Mouse (Mus musculus) midbrain, postnatal 0 days (tissue): ENCODE results near the gene Slpi. TPM values are rescaled to one million over a fixed set of nuclear protein-coding genes. Genes with fewer than 3 reads are reported as not detected.
"Not testable (repeated sequence)": the region's sequence is repeated elsewhere in the genome, so short reads cannot be mapped to it uniquely, and the experiment has no call there.

Source experiments
- ATAC-seq: fragments of 200-750 bp; cut with Nextera tagmentation; 2 replicates; pipeline ENCODE4 v1.8.0; 2017; ENCODE audit warnings: moderate number of reproducible peaks, mild to moderate bottlenecking, moderate TSS enrichment, moderate library complexity; ENCODE audit not compliant: low FRiP score
- DNase-seq: peaks from one replicate; pipeline ENCODE4 v3.0.0-alpha.2; 2015; ENCODE audit warnings: low spot score
- H3K27ac ChIP-seq: fragments of 300-500 bp; sonication (generic); 2 replicates; pipeline ENCODE4 v1.5.1; 2014; ENCODE audit warnings: low read depth, mild to moderate bottlenecking, low read length, mixed read lengths
- H3K27me3 ChIP-seq: fragments of 300-500 bp; sonication (generic); 2 replicates; pipeline ENCODE4 v1.6.1; 2014; ENCODE audit warnings: low read length, control low read depth, mixed read lengths; ENCODE audit not compliant: insufficient read depth
- H3K36me3 ChIP-seq: fragments of 300-500 bp; sonication (generic); 2 replicates; pipeline ENCODE4 v1.6.1; 2014; ENCODE audit warnings: low read length, control low read depth, mixed read lengths; ENCODE audit not compliant: insufficient read depth
- H3K4me1 ChIP-seq: fragments of 300-500 bp; sonication (generic); 2 replicates; pipeline ENCODE4 v1.6.1; 2014; ENCODE audit warnings: mild to moderate bottlenecking, control low read depth, antibody characterized with exemption, low read length, mixed read lengths; ENCODE audit not compliant: insufficient read depth
- H3K4me2 ChIP-seq: fragments of 300-500 bp; sonication (generic); 2 replicates; pipeline ENCODE4 v1.6.1; 2014; ENCODE audit warnings: low read depth, mild to moderate bottlenecking, low read length, mixed read lengths; ENCODE audit not compliant: poor library complexity, severe bottlenecking
- H3K4me3 ChIP-seq: fragments of 300-500 bp; sonication (generic); 2 replicates; pipeline ENCODE4 v1.5.1; 2014; ENCODE audit warnings: low read depth, mild to moderate bottlenecking, low read length, moderate library complexity
- H3K9ac ChIP-seq: fragments of 300-500 bp; sonication (generic); replicated peaks from 2 replicates; pipeline ENCODE4 v1.6.1; 2014; ENCODE audit warnings: mild to moderate bottlenecking, low read length, moderate library complexity, mixed read lengths; ENCODE audit not compliant: poor library complexity, severe bottlenecking
- H3K9me3 ChIP-seq: fragments of 300-500 bp; sonication (generic); 2 replicates; pipeline ENCODE4 v1.6.1; 2016; ENCODE audit warnings: low read length, control low read depth
- CTCF ChIP-seq: IDR thresholded peaks from 2 replicates; pipeline ENCODE4 v1.5.1; 2016; ENCODE audit warnings: antibody characterized with exemption, mild to moderate bottlenecking
- WGBS: fragments of 180-500 bp; shearing (Covaris S2); extraction: QIAGEN DNeasy Blood & Tissue Kit; methylation state at CpG from one replicate; pipeline ENCODE4 v1.1.7; 2014; 5-methylcytosine and 5-hydroxymethylcytosine counted together
- polyA plus RNA-seq: library from polyadenylated mRNA; unstranded; fragments of >200 nt; fragmentation: Nextera tagmentation; extraction: Ambion mirVana; gene quantifications from 2 replicates; pipeline ENCODE4 v1.2.1, GENCODE M21; 2015
- total RNA-seq: library from RNA; depleted of rRNA; stranded (reverse); fragments of >200 nt; gene quantifications from 2 replicates; pipeline ENCODE4 v1.2.3, GENCODE M21; 2014

The Slpi gene
- total and polyA plus RNA-seq, 2 experiments from 2014 or later = 0.36 TPM; not detected in 1

DNA sequence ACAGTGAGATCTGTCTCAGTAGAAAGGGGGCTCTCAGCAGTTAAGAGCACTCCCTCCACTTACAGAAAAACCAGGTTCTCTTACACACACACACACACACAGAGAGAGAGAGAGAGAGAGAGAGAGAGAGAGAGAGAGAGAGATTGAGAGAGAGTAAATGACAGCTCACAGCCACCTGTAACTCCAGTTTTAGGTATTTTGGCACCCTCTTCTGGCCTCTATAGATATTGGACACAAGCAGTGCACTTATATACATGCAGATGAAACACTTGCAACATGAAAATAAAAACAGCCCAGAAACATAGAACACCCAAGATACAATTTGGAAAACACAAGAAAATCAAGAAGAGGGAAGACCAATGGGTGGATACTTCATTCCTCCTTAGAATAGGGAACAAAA, 41.2 kb downstream of the Slpi start:
- H3K27ac ChIP-seq, H3K4me2 ChIP-seq, H3K27me3 ChIP-seq, H3K9me3 ChIP-seq, H3K9ac ChIP-seq, DNase-seq, H3K36me3 ChIP-seq, H3K4me3 ChIP-seq, ATAC-seq, H3K4me1 ChIP-seq: not testable (repeated sequence)
- peak; percentile 21; the same call in 1 of the 2 replicates for TF ChIP-seq CTCF

GRCm38 (mm10) chr2:164343732-164344131, 45.2 kb downstream of the Slpi start:
- H3K4me1 ChIP-seq, H3K4me3 ChIP-seq, H3K27me3 ChIP-seq, ATAC-seq, H3K36me3 ChIP-seq, H3K4me2 ChIP-seq, H3K9ac ChIP-seq, H3K9me3 ChIP-seq, DNase-seq, H3K27ac ChIP-seq: not testable (repeated sequence)
- WGBS = 70% methylated on average over 1 of the region's 1 CpGs

GRCm38 (mm10) chr2:164332440-164332839, 56.5 kb downstream of the Slpi start, which contains the start of gene Svs5:
Gene Svs5 (plus strand): TSS chr2:164332740.
- not testable (repeated sequence) for H3K27me3 ChIP-seq, H3K27ac ChIP-seq, H3K4me2 ChIP-seq, ATAC-seq, H3K4me1 ChIP-seq, H3K9me3 ChIP-seq, DNase-seq, H3K4me3 ChIP-seq, H3K9ac ChIP-seq, H3K36me3 ChIP-seq
- 80% methylated on average over 3 of the region's 3 CpGs for WGBS

GRCm38 (mm10) chr2:164320983-164321382, 67.9 kb downstream of the Slpi start:
- no peak overlapping the region for H3K4me2 ChIP-seq
- no peak for ATAC-seq
- no peak overlapping the region for H3K9ac ChIP-seq
- TF ChIP-seq CTCF = no peak
- H3K9me3 ChIP-seq = no peaks in the 10 kb centered on the region
- no peak overlapping the region for H3K27ac ChIP-seq
- H3K4me3 ChIP-seq = no peak overlapping the region
- no peaks in the 10 kb centered on the region for H3K27me3 ChIP-seq
- no peak for DNase-seq
- no peaks in the 10 kb centered on the region for H3K36me3 ChIP-seq
- 90% methylated on average over 6 of the region's 6 CpGs for WGBS
- H3K4me1 ChIP-seq = no peaks in the 10 kb centered on the region

- not testable (repeated sequence) for H3K36me3 ChIP-seq, ATAC-seq, DNase-seq, H3K4me1 ChIP-seq, H3K27ac ChIP-seq, H3K4me2 ChIP-seq, H3K4me3 ChIP-seq, H3K9me3 ChIP-seq, H3K9ac ChIP-seq, H3K27me3 ChIP-seq
- 81% methylated on average over 1 of the region's 1 CpGs for WGBS
Measured at GRCm38 (mm10) chr2:164316451-164316850, 72.4 kb downstream of the Slpi start, which contains the start of gene Svs6. Gene Svs6 (plus strand): TSS chr2:164316751.

GRCm38 (mm10) chr2:164315460-164315859, 73.4 kb downstream of the Slpi start:
- not testable (repeated sequence) for H3K27ac ChIP-seq, ATAC-seq

More at GRCm38 (mm10) chr2:164315460-164315859, 73.4 kb downstream of the Slpi start:
- not testable (repeated sequence) for H3K4me1 ChIP-seq, H3K4me2 ChIP-seq, H3K9me3 ChIP-seq, H3K27me3 ChIP-seq, DNase-seq, H3K4me3 ChIP-seq, H3K9ac ChIP-seq, H3K36me3 ChIP-seq
